Mouse (Mus musculus) heart, embryonic 11.5 days (tissue): ENCODE results near the gene Myo9b. TPM values are rescaled to one million over a fixed set of nuclear protein-coding genes. Genes with fewer than 3 reads are reported as not detected.
A peak's percentile ranks its signal among the peaks of the same experiment; 100 is the strongest.
"Not testable (repeated sequence)": the region's sequence is repeated elsewhere in the genome, so short reads cannot be mapped to it uniquely, and the experiment has no call there.

ENCODE experiments used
- ATAC-seq: fragments of 200-750 bp; cut with Nextera tagmentation; replicated peaks from 2 replicates; pipeline ENCODE4 v1.8.0; 2017; ENCODE audit warnings: moderate library complexity; ENCODE audit not compliant: insufficient number of reproducible peaks, low FRiP score, low TSS enrichment
- H3K27ac ChIP-seq: fragments of 300-500 bp; sonication (generic); 2 replicates; pipeline ENCODE4 v1.5.1; 2014; ENCODE audit warnings: mild to moderate bottlenecking, low read depth, low read length
- H3K27me3 ChIP-seq: fragments of 300-500 bp; sonication (generic); 2 replicates; pipeline ENCODE4 v1.6.1; 2014; ENCODE audit warnings: mild to moderate bottlenecking, low read length, mixed read lengths; ENCODE audit not compliant: control insufficient read depth, insufficient read depth
- H3K36me3 ChIP-seq: fragments of 300-500 bp; sonication (generic); 2 replicates; pipeline ENCODE4 v1.6.1; 2014; ENCODE audit warnings: mild to moderate bottlenecking, low read length, moderate library complexity, mixed read lengths; ENCODE audit not compliant: control insufficient read depth, insufficient read depth
- H3K4me1 ChIP-seq: fragments of 300-500 bp; sonication (generic); 2 replicates; pipeline ENCODE4 v1.6.1; 2014; ENCODE audit warnings: low read length; ENCODE audit not compliant: control insufficient read depth, insufficient read depth
- H3K4me2 ChIP-seq: fragments of 300-500 bp; sonication (generic); 2 replicates; pipeline ENCODE4 v1.6.1; 2014; ENCODE audit warnings: mild to moderate bottlenecking, moderate library complexity
- H3K4me3 ChIP-seq: fragments of 300-500 bp; sonication (generic); 2 replicates; pipeline ENCODE4 v1.5.1; 2014; ENCODE audit warnings: low read depth, low read length
- H3K9ac ChIP-seq: fragments of 300-500 bp; sonication (generic); 2 replicates; pipeline ENCODE4 v1.6.1; 2014; ENCODE audit warnings: mild to moderate bottlenecking, low read depth, low read length, moderate library complexity
- H3K9me3 ChIP-seq: fragments of 300-500 bp; sonication (generic); replicated peaks from 2 replicates; pipeline ENCODE4 v1.6.1; 2016; ENCODE audit warnings: low read length; ENCODE audit not compliant: control insufficient read depth
- WGBS: fragments of 180-500 bp; shearing (Covaris S2); extraction: QIAGEN DNeasy Blood & Tissue Kit; methylation state at CpG from one replicate; pipeline ENCODE4 v1.1.7; 2014; ENCODE audit not compliant: insufficient replicate concordance; 5-methylcytosine and 5-hydroxymethylcytosine counted together
- polyA plus RNA-seq: library from polyadenylated mRNA; unstranded; fragments of >200 nt; fragmentation: Nextera tagmentation; extraction: Ambion mirVana; gene quantifications from 2 replicates; pipeline ENCODE4 v1.2.1, GENCODE M21; 2014

The Myo9b gene
- polyA plus RNA-seq, 1 experiment from 2014 or later: 15.1 TPM

DNA sequence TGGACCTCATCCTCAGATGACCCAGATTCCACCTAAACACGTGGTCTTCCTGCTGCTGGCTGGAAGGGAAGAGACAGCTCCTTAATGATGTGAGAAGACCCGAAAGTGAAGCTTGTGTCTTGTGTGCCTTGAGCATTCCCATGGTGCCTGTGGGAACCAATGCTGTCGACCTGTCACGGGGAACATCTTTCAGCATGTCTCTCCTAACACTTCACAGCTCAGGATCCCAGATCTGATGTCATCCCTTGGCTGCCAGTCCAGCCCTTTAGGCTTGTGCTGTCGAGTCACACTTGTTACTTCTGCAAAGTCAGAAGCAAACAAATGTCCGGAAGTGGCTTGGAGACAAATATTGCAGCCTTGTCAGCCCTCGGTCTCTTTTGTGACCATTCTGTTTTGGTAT lies 16.6 kb downstream of the Myo9b start:
- Histone ChIP-seq H3K9me3 (no peaks in the 10 kb centered on the region), H3K4me3 (no peak overlapping the region), H3K27me3 (no peaks in the 10 kb centered on the region), H3K4me2 (no peak overlapping the region), H3K4me1 (peaks cover 4% of the 10 kb centered on the region; the same call in 1 of the 2 replicates), H3K36me3 (peaks cover 9% of the 10 kb centered on the region), H3K27ac (no peak overlapping the region), H3K9ac (no peak overlapping the region)
- ATAC-seq: no peak
- 72% methylated on average over 7 of the region's 7 CpGs for WGBS

DNA sequence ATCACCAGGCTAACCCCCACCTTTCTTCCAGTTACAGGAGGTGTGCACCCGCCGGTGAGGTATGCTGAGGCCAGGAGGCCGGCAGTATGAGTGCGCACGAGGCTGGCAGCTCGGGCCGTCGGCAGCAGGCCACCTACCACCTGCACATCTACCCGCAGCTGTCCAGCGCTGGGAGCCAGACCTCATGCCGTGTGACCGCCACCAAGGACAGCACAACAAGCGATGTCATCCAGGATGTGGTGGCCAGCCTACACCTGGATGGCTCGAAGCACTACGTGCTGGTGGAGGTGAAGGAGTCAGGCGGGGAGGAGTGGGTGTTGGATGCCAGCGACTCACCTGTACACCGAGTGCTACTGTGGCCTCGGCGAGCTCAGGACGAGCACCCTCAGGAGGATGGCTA lies 17.7 kb downstream of the Myo9b start:
- H3K4me3 ChIP-seq: no peak overlapping the region
- WGBS: 93% methylated on average over 21 of the region's 21 CpGs

GRCm38 (mm10) chr8:71290911-71291310 lies 18.4 kb downstream of the Myo9b start:
- H3K4me3 ChIP-seq: no peak overlapping the region
- no peaks in the 10 kb centered on the region for H3K27me3 ChIP-seq
- no peak overlapping the region for H3K9ac ChIP-seq
- H3K9me3 ChIP-seq: no peaks in the 10 kb centered on the region
- H3K36me3 ChIP-seq: peaks cover 9% of the 10 kb centered on the region
- WGBS: 95% methylated on average over 10 of the region's 10 CpGs
- H3K27ac ChIP-seq: no peak overlapping the region
- ATAC-seq: no peak
- no peak overlapping the region for H3K4me2 ChIP-seq
- H3K4me1 ChIP-seq: no peaks in the 10 kb centered on the region

More for the DNA sequence above, 17.7 kb downstream of the Myo9b start:
- Histone ChIP-seq H3K36me3 (peaks cover 9% of the 10 kb centered on the region), H3K4me2 (no peak overlapping the region), H3K27ac (no peak overlapping the region), H3K27me3 (no peaks in the 10 kb centered on the region), H3K4me1 (no peaks in the 10 kb centered on the region), H3K9me3 (no peaks in the 10 kb centered on the region), H3K9ac (no peak overlapping the region)
- no peak for ATAC-seq

DNA sequence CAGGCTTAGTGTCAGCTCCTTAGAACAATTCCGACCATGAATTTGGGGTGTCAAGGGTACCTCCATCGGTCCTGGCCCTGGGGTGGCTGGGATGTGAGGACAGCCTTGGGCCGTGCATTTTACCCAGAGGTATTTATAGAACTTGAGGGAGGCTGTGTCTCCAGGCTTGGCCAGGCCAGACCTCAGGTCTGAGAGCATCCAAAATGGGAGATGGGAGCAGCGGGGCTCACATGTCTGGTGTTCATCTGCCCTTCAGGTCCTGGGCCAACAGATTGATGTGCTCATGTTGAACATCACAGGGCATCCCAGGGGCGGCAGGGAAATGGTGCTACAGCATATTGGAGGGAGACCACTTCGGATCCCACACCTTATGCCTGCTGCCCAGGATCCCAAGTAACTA lies 18.8 kb downstream of the Myo9b start:
- Histone ChIP-seq H3K9me3 (no peaks in the 10 kb centered on the region), H3K36me3 (peaks cover 9% of the 10 kb centered on the region), H3K4me1 (0 out of 2 replicates have a peak, but pooled peaks cover 2% of the 10 kb centered on the region), H3K27me3 (no peaks in the 10 kb centered on the region), H3K4me3 (no peak overlapping the region), H3K27ac (no peak overlapping the region), H3K4me2 (no peak overlapping the region), H3K9ac (no peak overlapping the region)
- 72% methylated on average over 6 of the region's 6 CpGs for WGBS
- ATAC-seq: 0 out of 2 replicates have a peak, but pooled peaks have one; percentile 24

GRCm38 (mm10) chr8:71293930-71294329 lies 21.4 kb downstream of the Myo9b start:
- H3K36me3 ChIP-seq: peaks cover 11% of the 10 kb centered on the region
- H3K4me1 ChIP-seq, H3K9ac ChIP-seq, H3K4me2 ChIP-seq, H3K27me3 ChIP-seq, ATAC-seq, H3K27ac ChIP-seq, H3K9me3 ChIP-seq, H3K4me3 ChIP-seq: not testable (repeated sequence)
- 90% methylated on average over 3 of the region's 3 CpGs for WGBS

DNA sequence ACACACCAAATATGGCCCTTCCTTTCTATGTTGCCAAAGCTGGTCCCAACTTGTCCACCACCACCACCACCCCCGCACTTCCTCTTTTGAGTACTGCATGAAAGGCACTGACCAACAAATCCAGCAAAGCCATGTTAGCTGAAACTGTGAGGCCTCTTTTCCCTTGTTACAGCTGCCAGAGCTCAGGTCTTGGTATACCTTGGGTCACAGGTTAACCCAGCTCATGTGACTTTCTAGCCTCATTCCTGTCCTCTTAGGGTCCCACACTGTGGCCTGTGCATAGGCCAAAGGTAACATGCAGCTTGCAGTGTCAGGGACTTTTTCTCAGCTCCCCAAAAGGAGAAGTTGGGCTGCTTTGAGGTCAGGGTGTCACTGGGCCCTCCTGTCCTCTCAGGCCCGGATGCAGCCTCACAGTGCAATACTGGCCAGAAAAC lies 23.7 kb downstream of the Myo9b start:
- H3K27ac ChIP-seq: no peak overlapping the region
- H3K36me3 ChIP-seq: peaks cover 3% of the 10 kb centered on the region
- WGBS: 95% methylated on average over 2 of the region's 2 CpGs
- no peak for ATAC-seq
- no peak overlapping the region for H3K4me3 ChIP-seq
- H3K27me3 ChIP-seq: no peaks in the 10 kb centered on the region
- no peaks in the 10 kb centered on the region for H3K9me3 ChIP-seq
- H3K9ac ChIP-seq: no peak overlapping the region
- H3K4me2 ChIP-seq: no peak overlapping the region
- H3K4me1 ChIP-seq: peaks cover 4% of the 10 kb centered on the region; the same call in 1 of the 2 replicates

DNA sequence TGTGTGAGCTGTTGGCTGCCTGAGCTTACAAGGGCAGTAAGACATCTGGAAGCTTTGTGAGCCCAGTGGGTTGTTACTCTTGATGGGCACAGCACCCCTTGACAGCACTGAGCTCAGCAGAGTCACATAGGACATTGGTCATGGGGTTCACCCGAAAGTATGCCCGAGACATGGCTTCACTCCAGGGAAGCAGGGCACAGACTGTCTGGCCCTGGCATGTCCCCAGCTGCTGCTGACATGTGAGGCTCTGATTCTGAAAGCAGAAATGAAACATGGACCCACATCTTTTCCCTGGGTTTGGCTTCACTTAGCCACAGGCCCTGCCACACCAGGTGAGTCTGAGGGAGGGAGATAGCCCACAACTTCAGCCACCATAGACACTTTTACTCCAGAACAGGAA lies 24.3 kb downstream of the Myo9b start:
- 97% methylated on average over 2 of the region's 2 CpGs for WGBS
- Histone ChIP-seq H3K9me3 (no peaks in the 10 kb centered on the region), H3K4me1 (peaks cover 4% of the 10 kb centered on the region; the same call in 1 of the 2 replicates), H3K27me3 (no peaks in the 10 kb centered on the region), H3K4me3 (no peak overlapping the region), H3K36me3 (peaks cover 2% of the 10 kb centered on the region; the same call in 1 of the 2 replicates), H3K27ac (no peak overlapping the region), H3K9ac (no peak overlapping the region), H3K4me2 (no peak overlapping the region)
- no peak for ATAC-seq

- Histone ChIP-seq H3K27me3 (no peaks in the 10 kb centered on the region), H3K9me3 (no peaks in the 10 kb centered on the region), H3K9ac (no peak overlapping the region), H3K27ac (no peak overlapping the region), H3K4me1 (peaks cover 4% of the 10 kb centered on the region; the same call in 1 of the 2 replicates), H3K4me2 (no peak overlapping the region), H3K36me3 (peaks cover 2% of the 10 kb centered on the region; the same call in 1 of the 2 replicates), H3K4me3 (no peak overlapping the region)
- ATAC-seq: no peak
- WGBS: 82% methylated on average over 1 of the region's 1 CpGs
These were observed 24.9 kb downstream of the Myo9b start for GRCm38 (mm10) chr8:71297439-71297838.

GRCm38 (mm10) chr8:71299716-71300115 lies 27.2 kb downstream of the Myo9b start:
- Histone ChIP-seq H3K4me3 (no peak overlapping the region), H3K4me1 (peaks cover 4% of the 10 kb centered on the region; the same call in 1 of the 2 replicates), H3K9ac (no peak overlapping the region), H3K9me3 (no peaks in the 10 kb centered on the region), H3K36me3 (peaks cover 2% of the 10 kb centered on the region; the same call in 1 of the 2 replicates), H3K27me3 (no peaks in the 10 kb centered on the region), H3K4me2 (no peak overlapping the region), H3K27ac (no peak overlapping the region)
- ATAC-seq: no peak
- 68% methylated on average over 3 of the region's 3 CpGs for WGBS
